Mouse (Mus musculus) liver, adult (tissue): ENCODE results near the gene Herc6.

ENCODE experiments used
- GATA4 ChIP-seq: IDR thresholded peaks from 2 replicates; pipeline ENCODE4 v1.6.1; 2014; ENCODE audit warnings: mild to moderate bottlenecking, low read length; ENCODE audit not compliant: insufficient replicate concordance

The Herc6 gene

DNA sequence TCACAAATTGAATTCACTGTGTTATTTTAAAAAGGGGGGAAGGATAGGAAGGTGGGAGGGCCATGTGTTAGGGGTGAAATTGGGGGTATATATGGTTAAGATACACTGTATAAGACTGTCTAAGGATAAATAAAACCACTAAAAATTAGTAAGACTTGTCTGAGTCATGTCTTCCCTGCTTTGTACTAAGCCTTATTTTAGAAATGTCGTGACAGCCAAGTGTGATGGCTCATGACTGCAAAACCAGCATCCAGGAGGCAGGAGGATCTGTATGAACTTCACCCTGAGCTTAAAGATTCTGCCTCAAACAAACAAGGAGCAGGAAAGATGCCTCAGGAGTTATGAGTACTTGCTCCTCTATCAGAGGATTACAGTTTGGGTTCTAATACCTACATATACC is 103.4 kb downstream of the Herc6 start:
- no peak for TF ChIP-seq GATA4

DNA sequence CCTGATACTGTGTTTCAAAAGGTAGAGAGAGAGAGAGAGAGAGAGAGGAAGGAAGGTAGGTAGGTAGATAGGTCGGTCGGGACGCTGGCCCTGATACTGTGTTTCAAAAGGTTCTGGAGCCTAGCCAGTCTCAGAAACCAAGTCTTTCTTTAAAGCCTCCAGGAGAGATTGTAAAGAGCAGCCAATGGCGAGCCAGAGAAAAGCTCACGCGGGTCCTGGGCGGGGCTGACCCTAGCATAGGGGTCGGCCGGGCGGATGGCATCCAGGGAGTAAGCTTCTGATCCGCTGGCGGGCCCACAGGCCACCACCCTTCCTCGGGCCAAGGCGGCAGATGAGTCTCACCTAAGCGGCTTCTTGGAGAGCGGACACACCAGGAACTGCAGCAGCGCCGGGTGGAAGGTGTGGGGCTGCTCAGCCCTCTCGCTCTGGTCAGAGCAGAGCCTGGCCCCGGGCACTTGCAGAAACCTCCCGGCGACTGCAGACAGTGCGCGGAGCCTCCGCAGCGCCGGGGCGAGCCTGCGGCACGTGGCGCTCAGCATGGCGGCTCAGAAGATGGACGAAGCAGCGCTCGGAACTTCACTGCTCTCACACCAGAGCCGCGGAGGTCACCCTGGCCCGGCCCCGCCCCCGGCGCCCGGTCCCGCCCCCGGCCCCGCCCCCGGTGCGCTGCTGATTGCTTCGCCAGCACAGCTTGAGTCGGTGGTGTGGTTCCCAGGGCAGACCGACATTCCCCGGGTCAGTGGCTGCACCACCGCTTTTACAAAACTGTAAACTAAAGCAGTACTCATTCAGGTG is 110.9 kb downstream of the Herc6 start, which contains the start of gene Pyurf:
TSS of gene Pyurf (minus strand) at position 612 of the 795 bp plus-strand sequence.
- no peak; the same call in 1 of the 2 replicates for TF ChIP-seq GATA4

DNA sequence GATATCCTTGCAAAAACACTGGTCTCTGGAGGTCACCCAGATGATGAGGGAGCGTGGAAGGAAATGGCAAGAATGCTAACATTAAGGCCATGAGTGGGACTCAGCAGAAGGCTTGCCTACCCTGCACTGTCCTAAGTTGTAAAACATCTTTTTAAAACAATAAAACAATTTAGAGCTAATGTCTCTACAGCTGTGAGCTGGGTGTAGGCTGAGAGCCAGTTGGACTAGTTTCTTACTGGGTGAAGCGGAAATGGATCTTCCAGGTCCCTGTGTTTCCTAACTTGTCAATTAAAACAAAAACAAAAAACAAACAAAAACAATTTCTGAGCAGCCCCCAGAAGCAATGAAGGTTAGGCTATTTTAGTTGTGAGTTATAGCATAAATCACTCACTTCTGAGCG is 112.3 kb downstream of the Herc6 start:
- no peak for TF ChIP-seq GATA4

DNA sequence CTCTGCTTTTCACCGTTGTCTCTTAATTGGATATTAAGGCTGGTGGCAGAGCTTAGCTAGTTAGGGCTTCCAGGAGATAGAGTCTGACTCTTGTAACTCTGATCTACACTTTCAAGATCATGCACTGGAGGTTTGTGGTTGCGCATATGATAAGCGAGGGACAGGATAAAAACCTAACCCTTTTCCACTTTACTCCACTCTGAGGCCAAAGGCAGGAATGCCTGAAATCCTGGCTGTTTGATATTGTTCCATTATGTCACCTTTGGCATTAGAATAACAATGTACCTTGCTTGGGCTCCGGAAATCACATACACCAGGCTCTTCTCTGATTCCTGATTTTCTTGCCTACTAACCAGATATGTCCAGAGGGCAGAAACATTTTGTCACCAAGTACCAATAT is 120.9 kb downstream of the Herc6 start:
- no peak for TF ChIP-seq GATA4

DNA sequence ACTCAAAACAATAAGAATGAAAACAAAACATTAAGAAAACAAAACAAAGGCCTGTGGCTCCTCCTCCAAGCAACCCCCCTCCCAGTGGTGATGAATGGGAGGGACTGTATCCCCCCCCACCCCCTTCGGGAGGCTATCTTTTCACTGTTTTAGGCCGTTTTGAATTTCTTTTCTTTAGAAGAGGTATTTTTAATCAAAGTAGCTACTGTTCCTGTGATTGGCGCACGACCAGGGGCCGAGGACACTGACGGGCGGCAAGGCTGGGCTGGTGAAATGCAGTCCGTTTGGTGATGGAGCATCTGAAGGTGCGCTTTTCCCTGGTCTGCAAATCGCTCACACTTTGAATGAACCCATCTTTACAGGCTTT is 121.6 kb downstream of the Herc6 start, which contains the start of gene Lancl2:
TSS of gene Lancl2 (plus strand) at position 165 of the 367 bp plus-strand sequence.
- TF ChIP-seq GATA4, result no peak

DNA sequence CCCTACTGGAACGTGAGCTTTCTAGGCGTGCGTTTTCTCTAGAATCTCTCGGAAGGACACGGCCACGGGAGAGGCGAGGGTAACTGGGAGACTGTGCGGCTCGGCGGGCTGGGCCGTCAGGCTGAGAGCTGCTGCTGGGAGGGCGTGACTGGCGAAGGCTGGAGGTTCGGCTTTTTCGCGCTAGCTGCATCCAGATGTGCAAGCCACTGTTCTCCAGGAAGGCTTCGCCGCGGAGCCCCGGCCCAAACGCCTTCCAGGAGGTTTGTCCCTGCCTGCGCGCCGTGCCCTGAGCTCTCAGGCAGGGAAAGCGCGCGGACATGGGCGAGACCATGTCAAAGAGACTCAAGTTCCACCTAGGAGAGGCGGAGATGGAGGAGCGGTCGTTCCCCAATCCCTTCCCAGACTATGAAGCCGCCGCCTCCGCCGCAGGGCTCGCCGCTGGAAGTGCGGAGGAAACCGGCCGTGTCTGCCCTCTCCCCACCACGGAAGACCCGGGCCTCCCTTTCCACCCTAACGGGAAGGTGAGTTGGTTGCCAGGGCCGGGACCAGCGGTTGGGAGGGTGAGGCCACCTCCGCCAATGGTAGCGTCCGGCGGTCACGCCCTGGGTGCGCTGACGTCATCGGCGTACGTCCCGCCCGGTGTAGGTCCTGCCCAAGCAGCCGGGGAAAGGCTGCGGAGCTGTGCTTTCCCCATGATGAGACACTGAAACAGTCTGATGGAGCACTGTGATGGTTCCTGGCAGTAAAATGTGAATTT is 122.1 kb downstream of the Herc6 start:
- no peak for TF ChIP-seq GATA4

DNA sequence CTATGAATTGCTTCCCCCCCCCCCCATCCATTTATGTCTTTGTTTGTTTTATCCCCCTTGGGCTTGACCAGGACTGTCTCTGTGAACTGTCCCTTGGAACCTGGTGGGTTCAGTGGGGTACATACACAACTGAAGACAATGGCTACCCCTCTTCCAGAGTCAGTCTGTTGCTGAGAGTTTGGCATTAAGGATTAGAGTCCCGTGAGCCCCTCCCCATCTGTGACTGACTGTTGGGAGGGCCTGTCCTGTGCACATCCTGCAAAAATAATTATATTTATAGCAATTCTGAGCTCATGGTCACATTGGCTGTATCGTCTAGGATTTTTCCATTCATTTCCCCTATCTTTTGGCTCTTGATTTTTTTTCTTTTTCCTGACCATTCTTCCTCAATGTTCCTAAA is 122.9 kb downstream of the Herc6 start:
- no peak for TF ChIP-seq GATA4

DNA sequence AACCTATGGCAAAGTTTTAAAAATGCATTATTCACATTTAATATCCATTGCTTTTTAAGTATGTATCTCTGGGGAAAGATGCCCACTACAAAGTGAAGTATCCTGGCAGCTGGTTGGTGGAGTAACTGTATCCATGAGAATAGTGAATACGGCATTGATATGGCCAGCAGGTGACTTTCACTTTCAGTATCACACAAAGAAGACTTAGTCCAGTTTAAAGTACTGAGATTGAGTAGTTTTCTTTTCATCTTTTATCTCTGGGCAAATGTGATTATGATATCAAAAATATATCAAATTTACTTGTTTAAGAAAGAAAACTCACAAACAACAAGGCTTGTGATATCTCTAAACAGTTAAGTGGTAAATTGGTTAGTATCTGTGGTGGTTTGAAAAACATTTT is 125.9 kb downstream of the Herc6 start:
- no peak for TF ChIP-seq GATA4

DNA sequence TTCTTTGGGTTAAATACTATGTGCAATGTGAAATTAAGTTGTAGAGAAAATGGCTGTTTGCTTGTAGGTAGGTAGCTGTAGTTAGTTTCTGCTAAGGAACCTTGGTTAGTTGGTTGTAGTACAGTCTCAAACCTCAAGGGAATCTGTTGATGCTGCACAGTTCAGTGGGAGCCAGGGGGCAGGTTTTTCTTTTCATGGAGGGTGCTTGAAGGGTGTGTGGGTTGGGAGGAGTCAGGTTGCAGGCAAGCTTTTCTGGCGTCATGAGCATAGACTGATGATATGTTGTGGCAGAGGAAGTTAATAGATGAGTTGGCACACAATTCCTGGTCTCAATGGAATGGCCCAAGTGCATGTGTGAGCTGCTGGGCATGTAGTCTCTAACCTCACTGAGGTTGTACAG is 130.9 kb downstream of the Herc6 start:
- no peak for TF ChIP-seq GATA4
